Mouse (Mus musculus) cortical plate, adult 2 months (tissue): ENCODE results near the gene Gabpb2.

Source experiments
- CTCF ChIP-seq: fragments of 200-500 bp; IDR thresholded peaks from 2 replicates; pipeline ENCODE4 v1.5.1; 2011; ENCODE audit warnings: mild to moderate bottlenecking, control low read depth, low read length; ENCODE audit not compliant: insufficient read depth; ENCODE audit errors: extremely low read depth
- POLR2A ChIP-seq: fragments of 200-500 bp; IDR thresholded peaks from 2 replicates; pipeline ENCODE4 v1.6.1; 2011; ENCODE audit warnings: mild to moderate bottlenecking, low read length, control low read depth; ENCODE audit not compliant: insufficient read depth; ENCODE audit errors: extremely low read depth

DNA sequence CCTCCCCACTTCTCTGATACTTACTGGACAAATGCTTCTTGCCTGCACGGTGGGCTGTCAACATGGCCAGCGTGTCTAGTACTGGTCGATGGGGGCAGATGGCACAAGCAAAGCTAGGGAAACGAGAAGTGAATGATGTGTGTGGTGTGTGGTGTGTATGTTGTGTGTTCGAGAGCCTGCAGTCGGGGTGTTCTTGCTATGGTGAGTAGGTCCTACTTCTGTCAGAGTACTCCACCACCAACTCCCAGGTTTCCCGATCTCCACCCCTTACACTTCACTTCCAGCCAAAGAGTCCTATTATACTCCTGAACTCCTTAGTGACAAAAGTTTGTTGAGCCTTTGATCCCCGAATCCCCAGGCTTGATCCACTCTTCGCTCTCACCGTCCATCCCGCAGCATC, 84.5 kb downstream of the Gabpb2 start:
- TF ChIP-seq CTCF (no peak), POLR2A (no peak)
